Mouse (Mus musculus) neutrophil, adult 5-6 weeks (primary cell): Measurements from ENCODE around the gene Slc35f5. TPM values are rescaled to one million over a fixed set of nuclear protein-coding genes. Genes with fewer than 3 reads are reported as not detected.

Experiments
- ATAC-seq: fragments of 151-379, 151-347 bp; 2 replicates; pipeline ENCODE4 v1.8.0; 2017; ENCODE audit warnings: mild to moderate bottlenecking, moderate TSS enrichment; ENCODE audit not compliant: insufficient number of reproducible peaks, poor library complexity, low FRiP score, severe bottlenecking; ENCODE audit errors: extremely low read depth
- total RNA-seq: library from RNA; stranded (forward); fragments of 200-1000 nt; gene quantifications from 2 replicates; pipeline ENCODE4 v1.2.3, GENCODE M21; 2017

Gene Slc35f5
- total RNA-seq, 1 experiment from 2014 or later: 12.3 TPM

GRCm38 (mm10) chr1:125561841-125562240 is 1.4 kb downstream of the Slc35f5 start:
- ATAC-seq: no peak

- no peak for ATAC-seq
Observed at GRCm38 (mm10) chr1:125568126-125568525, 7.7 kb downstream of the Slc35f5 start.

- no peak for ATAC-seq
Observed at GRCm38 (mm10) chr1:125574219-125574618, 13.8 kb downstream of the Slc35f5 start.

GRCm38 (mm10) chr1:125575458-125576114 is 15.2 kb downstream of the Slc35f5 start:
- ATAC-seq: no peak

- no peak for ATAC-seq
Observed at GRCm38 (mm10) chr1:125576965-125577364, 16.6 kb downstream of the Slc35f5 start.

- ATAC-seq: no peak
Observed at GRCm38 (mm10) chr1:125578091-125578490, 17.7 kb downstream of the Slc35f5 start.

DNA sequence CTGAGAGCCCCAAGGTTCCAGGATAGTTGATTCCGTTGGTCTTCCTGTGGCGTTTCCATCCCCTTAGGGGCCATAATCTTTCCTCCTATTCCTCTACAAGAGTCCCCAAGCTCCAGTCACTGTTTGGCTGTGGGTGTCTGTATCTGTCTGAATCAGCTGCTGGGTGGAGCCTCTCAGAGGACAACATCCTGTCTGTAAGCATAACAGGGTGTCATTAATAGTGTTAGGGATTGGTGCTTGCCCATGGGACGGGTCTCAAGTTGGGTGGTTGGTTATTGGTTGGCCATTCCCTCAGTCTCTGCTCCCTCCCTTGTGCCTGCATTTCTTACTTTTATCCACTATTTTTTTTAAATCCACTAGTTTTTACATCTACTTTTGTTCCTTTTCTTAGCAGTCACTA is 20.7 kb downstream of the Slc35f5 start:
- no peak for ATAC-seq

DNA sequence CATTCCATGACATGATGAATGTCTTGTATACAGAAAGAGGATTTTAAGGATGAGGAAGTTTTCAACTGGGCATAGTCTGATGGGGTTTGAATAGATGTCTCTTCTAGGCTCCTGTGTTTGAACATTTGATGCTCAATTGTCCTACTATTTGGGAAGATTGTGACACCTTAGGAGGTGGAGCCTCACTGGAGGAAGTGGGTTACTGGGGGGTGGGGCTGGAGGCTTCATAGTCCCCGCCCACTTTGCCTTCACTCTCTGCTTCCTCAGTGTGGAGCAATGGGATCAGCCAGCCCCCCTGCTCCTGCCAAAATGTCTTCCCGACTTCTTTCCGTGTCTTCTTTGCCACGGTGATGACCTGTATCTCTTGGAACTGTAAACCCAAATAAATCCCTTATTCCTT is 43.2 kb downstream of the Slc35f5 start:
- ATAC-seq: no peak

GRCm38 (mm10) chr1:125607087-125607803 is 46.9 kb downstream of the Slc35f5 start:
- ATAC-seq: peak; percentile 56; the same call in 1 of the 2 replicates

- ATAC-seq: no peak
Observed at GRCm38 (mm10) chr1:125624376-125625076, 64.1 kb downstream of the Slc35f5 start.

DNA sequence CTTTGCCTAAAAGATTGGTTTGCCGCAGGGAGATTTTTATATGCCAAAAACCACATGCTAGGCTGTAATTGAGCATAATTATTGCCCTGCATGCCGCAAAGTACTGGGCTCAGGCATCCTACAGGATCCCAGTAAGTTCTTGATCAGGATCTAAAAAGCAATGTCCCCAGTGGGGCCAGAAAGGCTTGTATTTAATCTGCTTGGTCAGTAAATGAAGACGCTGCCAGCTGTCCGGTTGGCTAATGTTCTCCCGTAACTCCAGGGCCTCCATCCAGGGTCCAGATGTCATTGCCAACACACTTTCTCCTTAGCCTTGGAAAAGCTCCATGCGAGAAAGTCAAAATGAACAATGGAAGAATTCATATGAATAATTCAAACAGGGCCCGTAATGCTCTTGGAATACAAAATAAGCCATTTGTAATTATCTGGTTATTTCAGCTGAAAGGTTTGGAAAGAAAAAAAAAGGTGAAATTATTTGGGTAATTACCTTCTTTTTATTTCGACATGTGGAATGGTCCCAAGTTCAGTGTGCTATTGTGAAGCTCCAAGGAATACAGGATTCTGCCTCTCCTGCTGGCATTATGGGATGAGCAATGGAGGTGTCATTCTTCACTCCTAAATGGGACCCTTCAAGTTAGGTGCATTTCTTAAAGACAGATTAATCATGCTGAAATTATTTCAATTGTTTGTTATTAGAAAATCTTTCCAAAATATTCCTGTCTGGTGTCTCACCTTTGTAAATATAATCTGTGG is 79.3 kb downstream of the Slc35f5 start:
- ATAC-seq: no peak

DNA sequence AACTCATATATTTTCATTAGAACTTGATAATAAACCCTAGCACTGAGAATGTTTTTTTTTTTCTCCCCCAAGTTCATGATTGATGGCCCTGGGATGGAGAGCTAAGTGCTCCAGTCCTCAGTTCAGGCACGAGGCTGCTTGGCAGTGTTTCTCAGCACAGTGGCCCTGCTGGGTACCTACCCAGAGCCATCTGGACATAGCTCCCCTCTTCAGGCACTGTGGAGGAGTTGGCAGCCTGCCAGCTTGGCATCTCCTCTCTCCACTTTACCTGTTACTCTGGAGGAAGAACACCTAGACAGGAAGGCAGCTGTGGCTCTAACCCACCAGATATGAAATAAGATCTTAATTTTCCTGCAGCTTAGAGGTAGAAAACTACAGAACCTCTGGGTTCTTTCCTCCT is 83.2 kb downstream of the Slc35f5 start:
- no peak for ATAC-seq

Other genes starting within 250 kb of the Slc35f5 start
- 1,373 and 1,435 TPM in 2 replicates for gene Actr3, start 124.9 kb upstream of the Slc35f5 start, total RNA-seq
- not detected in 2 replicates for gene Gpr39, start 116.4 kb downstream of the Slc35f5 start, total RNA-seq